Mouse (Mus musculus): ENCODE measurements around the gene Ncapd3.

Ncapd3 gene

GRCm38 (mm10) chr9:27126543-27126942 is 96.6 kb downstream of the Ncapd3 start:
- no peak for DNase-seq

GRCm38 (mm10) chr9:27128629-27129028 is 98.7 kb downstream of the Ncapd3 start:
- DNase-seq: no peak

- DNase-seq: no peak
Measured at GRCm38 (mm10) chr9:27134410-27134809, 104.4 kb downstream of the Ncapd3 start.

- DNase-seq: no peak
Measured at GRCm38 (mm10) chr9:27135372-27135771, 105.4 kb downstream of the Ncapd3 start.

- DNase-seq: no peak
Measured at GRCm38 (mm10) chr9:27136651-27137050, 106.7 kb downstream of the Ncapd3 start.

GRCm38 (mm10) chr9:27140432-27141065 is 110.6 kb downstream of the Ncapd3 start:
- no peak for DNase-seq

- DNase-seq: no peak
Measured at GRCm38 (mm10) chr9:27144271-27144840, 114.4 kb downstream of the Ncapd3 start.
